Mouse (Mus musculus) frontal cortex, postnatal 36 days (tissue): Measurements from ENCODE around the gene Mmp21.
"Not testable (repeated sequence)": the region's sequence is repeated elsewhere in the genome, so short reads cannot be mapped to it uniquely, and the experiment has no call there.

Experiments
- DNase-seq, 2 experiments: peaks; one replicate each; pipeline ENCODE4 v3.0.0; 2022; ENCODE audit warnings: low spot score in 2 of 2

The Mmp21 gene

GRCm38 (mm10) chr7:133679961-133680360 lies at the start of gene Mmp21:
Gene Mmp21 (minus strand): TSS chr7:133680061.
- no peak for DNase-seq

- DNase-seq = no peak
Measured at GRCm38 (mm10) chr7:133729351-133729750, 49.5 kb upstream of the Mmp21 start.

DNA sequence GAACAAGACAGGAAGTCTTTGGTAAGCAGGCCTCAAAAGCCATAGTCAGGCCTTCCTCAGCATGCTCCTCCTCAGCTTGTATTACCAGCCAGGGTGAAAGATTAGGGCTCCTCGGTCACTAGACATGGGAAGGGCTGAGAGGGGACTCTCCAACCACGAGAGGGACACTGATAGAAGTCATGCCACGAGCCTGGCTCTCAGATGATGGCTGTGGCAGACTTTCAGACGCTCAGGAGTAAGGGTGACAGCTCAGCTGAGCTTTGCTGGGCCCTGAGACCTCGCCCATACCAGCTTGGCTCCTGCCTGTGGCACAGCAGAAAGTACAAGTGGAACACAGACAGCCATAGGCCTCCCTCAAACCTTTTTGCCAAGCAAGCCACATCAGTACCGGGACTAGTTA lies 47.2 kb upstream of the Mmp21 start:
- DNase-seq = no peak

DNA sequence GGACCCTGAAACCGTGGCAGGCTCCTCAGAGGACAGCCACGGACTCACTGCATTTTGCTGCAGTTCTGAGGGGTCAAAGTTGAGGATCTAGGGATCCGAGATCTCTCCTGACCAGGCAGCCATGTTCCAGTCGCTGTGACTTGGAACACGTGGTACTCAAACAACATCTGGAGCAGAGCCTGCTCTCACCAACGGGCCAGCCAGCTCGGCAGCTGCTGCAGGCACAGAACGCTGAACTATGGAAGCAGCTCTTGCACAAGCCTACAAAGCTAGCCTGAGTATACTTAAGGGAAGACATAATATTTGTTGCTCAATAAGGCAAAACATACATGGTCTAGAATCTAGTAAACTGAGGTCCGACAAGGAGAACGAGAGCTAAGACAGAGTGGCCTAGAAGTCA lies 45.7 kb upstream of the Mmp21 start:
- no peak for DNase-seq

DNA sequence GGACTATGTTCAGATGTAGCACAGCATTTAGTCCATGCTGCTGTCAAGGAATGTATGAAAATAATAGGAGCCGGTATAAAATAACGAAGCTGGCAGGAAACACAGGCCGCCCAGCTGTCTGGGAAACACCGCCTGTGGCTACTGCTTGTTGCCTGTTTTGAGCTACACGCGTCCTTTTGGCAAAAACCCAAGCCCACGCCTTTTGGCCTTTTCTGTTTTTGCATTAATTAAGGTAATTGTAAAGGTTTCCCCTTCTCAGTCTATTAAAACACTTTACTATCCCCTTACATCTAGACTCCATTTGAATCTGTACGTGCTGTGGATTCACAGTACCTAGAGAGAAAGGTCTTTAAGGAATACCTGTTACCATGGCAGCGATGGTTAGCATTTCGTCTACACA lies 45.0 kb upstream of the Mmp21 start:
- no peak for DNase-seq

DNA sequence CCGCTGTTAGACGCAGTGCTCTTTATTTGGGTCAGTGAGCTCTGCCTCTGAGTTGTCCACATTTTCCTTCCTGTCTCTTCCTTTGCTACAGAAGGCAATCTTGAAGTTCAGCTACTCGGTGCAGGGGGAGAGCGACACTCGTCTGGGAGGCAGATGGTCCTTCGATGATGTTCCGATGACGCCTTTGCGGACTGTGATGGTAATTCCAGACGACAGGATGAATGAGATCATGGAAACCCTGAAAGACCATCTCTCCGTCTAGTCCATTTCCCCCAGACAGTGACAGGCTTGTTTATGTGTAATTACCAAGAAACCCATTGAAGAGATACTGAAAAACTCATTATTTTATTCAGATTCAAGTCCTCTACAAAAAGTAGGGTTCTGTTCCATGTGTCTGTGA lies 40.8 kb upstream of the Mmp21 start:
- no peak for DNase-seq

GRCm38 (mm10) chr7:133718580-133718979 lies 38.7 kb upstream of the Mmp21 start:
- no peak for DNase-seq

DNA sequence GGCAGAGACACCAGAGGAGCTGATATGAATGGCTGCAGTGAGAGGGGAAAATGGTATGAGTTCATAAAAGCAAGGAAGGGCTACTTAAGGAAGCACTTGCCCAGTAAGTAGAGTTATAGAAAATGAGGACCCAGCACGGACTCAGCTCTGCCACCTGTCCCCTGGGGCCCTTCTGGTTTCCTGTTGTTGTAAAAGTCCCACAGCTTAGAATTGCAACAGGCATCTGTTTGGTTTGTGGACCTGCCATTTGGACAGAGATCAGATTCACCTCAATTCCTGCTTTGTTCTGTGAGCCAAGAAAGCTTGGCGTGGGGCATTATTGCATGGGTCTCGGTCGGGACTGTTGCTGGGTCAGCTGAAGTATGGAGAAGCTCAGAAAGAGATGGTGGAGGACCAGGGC lies 35.5 kb upstream of the Mmp21 start:
- no peak for DNase-seq

DNA sequence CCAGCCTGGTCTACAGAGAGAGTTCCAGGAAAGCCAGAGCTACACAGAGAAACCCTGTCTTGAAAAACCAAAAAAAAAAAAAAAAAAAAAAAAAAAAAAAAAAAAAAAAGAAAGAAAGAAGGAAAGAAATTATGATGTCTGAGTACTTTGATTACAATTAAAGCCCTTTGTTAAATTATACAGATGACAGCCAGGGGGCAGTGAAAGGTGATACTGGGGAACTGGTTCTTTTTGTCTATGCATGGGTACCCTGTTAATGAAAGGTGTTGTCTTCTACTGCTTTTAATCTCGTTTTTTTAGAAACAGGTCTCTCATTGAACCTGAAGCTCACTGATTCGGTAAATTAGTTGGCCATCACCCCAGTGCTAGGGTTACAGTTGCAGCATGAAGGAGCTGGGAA lies 27.4 kb upstream of the Mmp21 start:
- no peak for DNase-seq

DNA sequence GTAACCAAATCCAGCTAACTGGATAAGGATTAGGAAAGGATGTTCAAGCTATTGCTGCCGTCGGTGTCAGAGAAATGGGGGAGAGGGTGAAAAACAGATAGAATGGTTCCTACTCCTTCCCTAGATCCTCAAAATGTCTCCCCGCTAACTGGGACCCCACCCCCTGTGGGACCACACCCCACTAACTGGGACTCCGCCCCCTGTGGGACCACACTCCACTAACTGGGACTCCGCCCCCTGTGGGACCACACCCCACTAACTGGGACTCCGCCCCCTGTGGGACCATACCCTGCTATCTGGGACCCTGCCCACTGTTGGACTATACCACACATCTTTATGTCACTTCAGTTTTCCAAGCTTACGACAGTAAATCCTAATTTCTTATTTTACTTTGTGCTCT lies 24.0 kb upstream of the Mmp21 start:
- DNase-seq = no peak

- DNase-seq = no peak
Measured at GRCm38 (mm10) chr7:133702333-133702732, 22.5 kb upstream of the Mmp21 start.

DNA sequence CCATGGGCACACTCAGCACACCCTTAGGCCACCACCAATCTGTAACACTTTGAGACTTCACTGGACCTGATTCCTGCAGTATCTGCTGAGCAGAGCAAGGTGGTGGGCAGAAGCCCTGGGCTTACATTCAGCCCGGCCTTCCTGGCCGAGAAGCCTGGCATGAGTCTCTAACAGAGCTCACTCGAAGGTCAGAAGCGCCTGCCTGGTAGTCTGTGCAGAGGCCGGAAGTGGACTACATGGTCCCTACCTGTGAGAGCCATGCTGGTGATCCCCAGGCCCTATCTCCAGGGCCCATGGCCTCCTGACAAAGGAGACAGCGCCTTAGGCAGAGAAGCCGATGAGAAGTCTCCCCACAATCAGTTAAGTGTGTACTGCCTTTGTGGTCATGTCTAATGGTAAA lies 21.5 kb upstream of the Mmp21 start:
- DNase-seq = no peak

DNA sequence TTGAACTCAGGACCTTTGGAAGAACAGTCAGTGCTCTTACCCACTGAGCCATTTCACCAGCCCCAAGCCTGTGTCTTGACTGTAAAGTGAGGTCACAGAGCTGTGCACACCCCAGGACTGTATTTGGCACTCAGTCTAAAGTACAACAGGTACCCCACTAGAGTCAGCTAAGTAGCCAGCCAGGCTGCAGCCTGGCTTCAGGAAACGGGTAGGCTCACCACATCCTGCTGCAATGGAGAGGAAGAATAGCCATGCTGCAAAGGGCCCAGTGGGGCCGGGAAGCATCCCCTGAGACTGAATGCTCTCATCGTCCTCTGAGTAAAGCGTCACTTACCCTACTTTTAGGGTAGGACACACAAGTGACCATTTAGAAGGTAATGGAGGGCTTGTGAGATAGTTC lies 20.0 kb upstream of the Mmp21 start:
- no peak for DNase-seq

- DNase-seq = no peak
Measured at GRCm38 (mm10) chr7:133698021-133698709, 18.3 kb upstream of the Mmp21 start.

GRCm38 (mm10) chr7:133685644-133686043 lies 5.8 kb upstream of the Mmp21 start:
- DNase-seq = not testable (repeated sequence)

- DNase-seq = no peak
Measured at GRCm38 (mm10) chr7:133684701-133685100, 4.8 kb upstream of the Mmp21 start.

DNA sequence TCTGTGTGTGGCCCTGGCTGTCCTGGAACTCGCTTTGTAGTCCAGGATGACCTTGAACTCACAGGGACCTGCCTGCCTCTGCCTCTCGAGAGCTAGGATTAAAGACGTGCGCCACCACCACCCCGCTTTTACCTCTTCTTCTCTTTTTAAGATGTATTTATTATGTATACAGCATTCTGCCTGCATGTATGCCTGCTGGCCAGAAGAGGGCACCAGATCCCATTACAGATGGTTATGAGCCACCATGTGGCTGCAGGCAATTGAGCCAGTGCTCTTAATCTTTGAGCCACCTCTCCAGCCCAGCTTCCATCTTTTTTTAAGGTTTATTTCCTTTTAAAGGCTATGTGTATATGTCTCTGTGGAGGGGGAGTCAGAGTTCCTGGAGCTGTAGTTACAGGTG lies 4.2 kb upstream of the Mmp21 start:
- DNase-seq = no peak

GRCm38 (mm10) chr7:133683626-133684025 lies 3.8 kb upstream of the Mmp21 start:
- DNase-seq = no peak

GRCm38 (mm10) chr7:133679439-133679838 lies 422 bp downstream of the Mmp21 start:
- no peak for DNase-seq

DNA sequence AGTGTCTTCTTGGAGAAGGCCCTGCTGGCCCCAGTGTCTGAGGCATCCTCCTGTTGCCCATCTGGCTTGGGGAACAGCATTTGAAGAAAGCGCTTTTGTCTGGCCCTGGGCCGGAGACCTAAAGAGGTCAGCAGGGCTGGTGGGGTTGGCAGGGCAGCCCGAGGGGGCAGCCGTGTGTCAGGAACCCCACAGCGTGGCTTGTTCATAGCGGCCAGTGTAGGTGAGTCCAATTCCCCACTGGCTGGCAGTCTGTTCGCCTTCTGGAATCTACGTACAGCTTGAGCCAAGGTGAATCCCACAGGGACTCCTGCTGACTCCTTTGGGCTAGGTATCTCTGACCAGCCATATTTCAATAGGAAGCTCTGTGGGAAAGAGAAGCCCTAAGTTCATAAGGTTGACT lies 1.1 kb downstream of the Mmp21 start:
- no peak for DNase-seq

DNA sequence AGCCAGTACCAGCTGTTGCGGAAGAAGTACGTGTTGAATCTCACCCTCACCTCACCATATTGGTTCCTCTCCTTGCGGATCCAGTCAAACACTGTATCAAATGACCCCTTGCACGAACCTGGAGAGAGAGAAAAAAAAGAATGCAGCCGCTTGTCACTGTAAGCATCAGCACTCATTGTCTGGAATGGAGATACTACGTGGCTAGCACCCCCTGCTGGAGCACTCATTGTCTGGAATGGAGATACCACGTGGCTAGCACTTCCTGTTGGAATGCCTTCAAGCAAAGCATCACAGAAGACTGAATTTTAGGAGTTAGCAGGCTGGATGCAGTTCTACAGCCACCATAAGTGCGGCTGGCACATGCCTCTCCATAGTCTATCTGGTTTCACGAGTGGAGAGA lies 3.9 kb downstream of the Mmp21 start:
- DNase-seq = no peak

GRCm38 (mm10) chr7:133670846-133671245 lies 9.0 kb downstream of the Mmp21 start:
- no peak for DNase-seq

DNA sequence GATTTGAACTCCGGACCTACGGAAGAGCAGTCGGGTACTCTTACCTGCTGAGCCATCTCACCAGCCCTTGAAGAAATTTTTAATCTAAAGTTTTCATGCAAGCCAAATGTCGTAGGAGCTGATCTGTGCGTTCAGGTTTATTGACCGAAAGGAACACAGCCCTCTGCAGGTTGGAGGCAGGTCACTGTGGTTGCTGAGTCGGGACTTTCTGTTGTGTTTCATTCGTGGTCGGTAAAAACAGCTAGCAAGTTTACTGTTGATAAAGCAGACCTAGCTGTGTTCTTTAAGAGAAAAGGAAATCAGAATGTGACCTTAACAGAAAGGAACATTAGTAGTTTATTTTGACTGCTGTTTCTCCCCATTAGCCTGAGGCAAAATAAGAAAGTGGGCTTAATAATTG lies 9.9 kb downstream of the Mmp21 start:
- DNase-seq = no peak

GRCm38 (mm10) chr7:133669071-133669470 lies 10.8 kb downstream of the Mmp21 start:
- DNase-seq = no peak
